Mouse (Mus musculus) colon, adult 2 months (tissue): ENCODE data around the gene Scin. TPM values are rescaled to one million over a fixed set of nuclear protein-coding genes. Genes with fewer than 3 reads are reported as not detected.

Source experiments
- polyA plus RNA-seq: library from polyadenylated mRNA; depleted of rRNA; stranded (reverse); fragments of >200 nt; gene quantifications from 2 replicates; pipeline ENCODE4 v1.2.3, GENCODE M21; 2012; rRNA removed

The Scin gene
- polyA plus RNA-seq: 119 and 165 TPM in 2 replicates

DNA sequence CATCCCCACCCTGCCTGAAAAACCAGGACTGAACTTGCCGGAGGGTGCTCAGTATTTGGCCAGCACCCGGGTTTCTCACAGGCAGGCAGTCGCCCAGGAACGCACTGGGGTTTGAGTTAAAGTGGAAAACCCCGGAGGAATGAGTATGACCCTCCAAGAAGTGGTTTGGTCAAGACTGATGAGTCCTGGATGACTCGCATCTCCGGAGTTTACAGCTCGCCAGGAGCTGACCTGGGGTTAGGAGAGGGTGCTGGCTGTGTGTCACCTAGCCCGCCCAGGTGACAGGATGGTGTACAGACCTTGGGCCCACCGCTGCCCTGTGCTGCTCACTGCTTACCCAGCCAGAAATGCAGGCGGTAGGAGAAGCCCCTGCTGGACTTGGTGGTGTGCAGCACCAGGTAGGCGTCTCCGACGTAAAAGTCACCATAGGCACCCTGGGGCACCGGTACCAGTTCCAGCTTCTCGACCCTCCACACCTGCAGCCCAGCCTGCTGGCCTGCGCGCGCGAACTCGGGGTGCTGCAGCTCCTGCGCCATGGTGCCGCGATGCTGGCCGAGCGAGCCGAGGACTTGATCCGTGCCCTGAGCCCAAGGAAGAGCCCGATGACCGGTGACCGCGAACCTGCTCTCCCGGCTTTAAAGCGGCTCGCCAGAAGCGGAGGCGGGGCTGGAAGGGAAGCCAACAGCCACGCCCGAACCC is at the start of gene Scin:
Scin (minus strand) TSS at position 656 of the 699 bp plus-strand sequence.

GRCm38 (mm10) chr12:40037876-40038463 is 96.1 kb downstream of the Scin start, which contains the start of gene Arl4a:
Arl4a (minus strand) TSS chr12:40038025.

Other genes with a start within 250 kb of the Scin start
- 8.4 and 12.9 TPM in 2 replicates for gene Arl4a, start 96.2 kb downstream of the Scin start, polyA plus RNA-seq
- gene Lsmem1, start 65.3 kb upstream of the Scin start, polyA plus RNA-seq: not detected in 2 replicates
- 28.5 and 28.6 TPM in 2 replicates for gene Ifrd1, start 114.3 kb upstream of the Scin start, polyA plus RNA-seq